Mouse (Mus musculus) thymus, adult 2 months (tissue): ENCODE results near the gene Gm6217.

Experiments used
- CTCF ChIP-seq: fragments of 200-500 bp; IDR thresholded peaks from 2 replicates; pipeline ENCODE4 v1.5.1; 2012; ENCODE audit warnings: mild to moderate bottlenecking, control low read depth, low read length, moderate library complexity, borderline replicate concordance; ENCODE audit not compliant: control insufficient read depth, poor library complexity, insufficient read depth; ENCODE audit errors: extremely low read depth
- POLR2A ChIP-seq: fragments of 200-500 bp; IDR thresholded peaks from 2 replicates; pipeline ENCODE4 v1.6.1; 2012; ENCODE audit warnings: mild to moderate bottlenecking, low read length, control low read depth, moderate library complexity; ENCODE audit not compliant: control insufficient read depth, poor library complexity, insufficient read depth; ENCODE audit errors: extremely low read depth

DNA sequence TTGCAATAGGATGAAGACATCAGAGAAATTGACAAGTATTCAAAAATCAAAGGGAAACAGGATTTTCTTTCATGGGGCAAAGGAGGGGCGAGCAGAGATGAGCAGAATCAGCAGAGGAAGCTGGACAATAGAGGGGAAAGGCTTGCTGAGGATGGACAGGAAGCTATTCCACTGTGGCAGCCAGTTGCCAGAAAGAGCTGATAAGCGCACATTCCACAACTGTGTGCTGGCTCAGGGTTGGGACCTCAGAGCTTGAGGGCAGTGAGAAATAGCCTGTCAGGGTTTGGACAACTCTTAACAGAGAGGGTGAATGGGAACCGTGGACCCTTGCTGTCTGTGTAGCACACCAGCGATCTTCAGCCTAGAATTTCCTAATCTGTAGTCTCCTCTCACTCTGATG is 40.8 kb upstream of the Gm6217 start:
- TF ChIP-seq CTCF (no peak), POLR2A (no peak)
